Mouse (Mus musculus): ENCODE measurements around the gene Atg101.

The Atg101 gene

GRCm38 (mm10) chr15:101287361-101287760 is 3.3 kb downstream of the Atg101 start:
- no peak for DNase-seq

GRCm38 (mm10) chr15:101290354-101290753 is 6.3 kb downstream of the Atg101 start:
- no peak for DNase-seq

GRCm38 (mm10) chr15:101292012-101292411 is 7.9 kb downstream of the Atg101 start:
- no peak for DNase-seq

- DNase-seq = no peak
Measured at GRCm38 (mm10) chr15:101293025-101293621, 9.1 kb downstream of the Atg101 start, which contains the start of gene 6030408B16Rik. TSS of gene 6030408B16Rik (plus strand) at chr15:101293212.

- DNase-seq = no peak
Measured at GRCm38 (mm10) chr15:101294028-101294894, 10.2 kb downstream of the Atg101 start.

- DNase-seq = no peak
Measured at GRCm38 (mm10) chr15:101295106-101295505, 11.0 kb downstream of the Atg101 start.

- DNase-seq = no peak
Measured at GRCm38 (mm10) chr15:101295616-101296015, 11.5 kb downstream of the Atg101 start.

GRCm38 (mm10) chr15:101296091-101296490 is 12.0 kb downstream of the Atg101 start:
- DNase-seq = no peak

- no peak for DNase-seq
Measured at GRCm38 (mm10) chr15:101297988-101298387, 13.9 kb downstream of the Atg101 start.

GRCm38 (mm10) chr15:101298550-101298949 is 14.5 kb downstream of the Atg101 start:
- DNase-seq = no peak

GRCm38 (mm10) chr15:101299480-101299960 is 15.4 kb downstream of the Atg101 start:
- DNase-seq = no peak

- no peak for DNase-seq
Measured at GRCm38 (mm10) chr15:101300128-101300527, 16.1 kb downstream of the Atg101 start.

- no peak for DNase-seq
Measured at GRCm38 (mm10) chr15:101302201-101302600, 18.1 kb downstream of the Atg101 start.

GRCm38 (mm10) chr15:101303830-101304229 is 19.8 kb downstream of the Atg101 start:
- DNase-seq = no peak

GRCm38 (mm10) chr15:101306459-101306858 is 22.4 kb downstream of the Atg101 start:
- no peak for DNase-seq

GRCm38 (mm10) chr15:101308440-101309348 is 24.6 kb downstream of the Atg101 start:
- no peak for DNase-seq

- DNase-seq = no peak
Measured at GRCm38 (mm10) chr15:101309493-101309892, 25.4 kb downstream of the Atg101 start.

GRCm38 (mm10) chr15:101311087-101311770 is 27.2 kb downstream of the Atg101 start:
- no peak for DNase-seq

GRCm38 (mm10) chr15:101312006-101312405 is 27.9 kb downstream of the Atg101 start:
- DNase-seq = no peak

GRCm38 (mm10) chr15:101315378-101315777 is 31.3 kb downstream of the Atg101 start:
- DNase-seq = no peak

- DNase-seq = peak; percentile 88
Measured at GRCm38 (mm10) chr15:101315832-101316231, 31.8 kb downstream of the Atg101 start.

GRCm38 (mm10) chr15:101316279-101316912 is 32.3 kb downstream of the Atg101 start:
- no peak for DNase-seq
